Mouse (Mus musculus) liver, embryonic 14.5 days (tissue): Measurements from ENCODE around the gene Ces2e.
"Not testable (repeated sequence)": the region's sequence is repeated elsewhere in the genome, so short reads cannot be mapped to it uniquely, and the experiment has no call there.

Experiments
- CTCF ChIP-seq: IDR thresholded peaks from 2 replicates; pipeline ENCODE4 v1.5.1; 2016; ENCODE audit warnings: antibody characterized with exemption, low read depth, control low read depth
- EP300 ChIP-seq: IDR thresholded peaks from 2 replicates; pipeline ENCODE4 v1.6.1; 2016; ENCODE audit warnings: antibody characterized with exemption, low read depth

GRCm38 (mm10) chr8:104909021-104909420, 17.0 kb upstream of the Ces2e start:
- TF ChIP-seq CTCF, EP300: not testable (repeated sequence)
